Mouse (Mus musculus) CH12.LX (cell line): ENCODE results near the gene Zfp423. TPM values are rescaled to one million over a fixed set of nuclear protein-coding genes. Genes with fewer than 3 reads are reported as not detected.

Source experiments
- DNase-seq: peaks from one replicate; pipeline ENCODE4 v3.0.0-alpha.2; 2013; ENCODE audit errors: extremely low read depth
- H3K27ac ChIP-seq: 2 replicates; pipeline ENCODE4 v1.5.1; 2012; ENCODE audit warnings: low read depth, mild to moderate bottlenecking, control low read depth, moderate library complexity; ENCODE audit not compliant: insufficient read depth
- H3K27me3 ChIP-seq: replicated peaks from 2 replicates; pipeline ENCODE3; 2012; ENCODE audit warnings: inconsistent platforms
- H3K36me3 ChIP-seq, 2 experiments: replicated peaks in 1 of 2; 2 replicates each; pipeline versions ENCODE3 to v1.6.1; 2012; ENCODE audit warnings: inconsistent platforms in 1 of 2, low read length in 1 of 2, mild to moderate bottlenecking in 1 of 2, mixed read lengths in 1 of 2, moderate library complexity in 1 of 2; ENCODE audit not compliant: control insufficient read depth in 1 of 2, insufficient read depth in 1 of 2
- H3K4me1 ChIP-seq, 2 experiments: 2 replicates each; pipeline ENCODE4 v1.6.1; 2012; ENCODE audit warnings: inconsistent platforms in 1 of 2, moderate library complexity in 1 of 2; ENCODE audit not compliant: insufficient read depth in 2 of 2, control insufficient read depth in 1 of 2
- H3K4me2 ChIP-seq: 2 replicates; pipeline ENCODE4 v1.6.1; 2012; ENCODE audit warnings: low read depth, mild to moderate bottlenecking, control low read depth; ENCODE audit not compliant: poor library complexity, insufficient read depth, severe bottlenecking
- H3K4me3 ChIP-seq, 3 experiments: fragments of 150-350 bp in 1 of 3; sonication (generic) in 1 of 3; replicated peaks in 1 of 3; 2 replicates each; pipeline versions ENCODE3 to v1.5.1; 2011 to 2012; ENCODE audit warnings: low read depth in 2 of 3, low read length in 2 of 3, mild to moderate bottlenecking in 2 of 3, moderate library complexity in 2 of 3, control low read depth in 1 of 3, improper control_type of control experiment in 1 of 3, inconsistent platforms in 1 of 3, mixed read lengths in 1 of 3; ENCODE audit not compliant: poor library complexity in 1 of 3
- H3K79me2 ChIP-seq: replicated peaks from 2 replicates; pipeline ENCODE4 v1.6.1; 2012; ENCODE audit warnings: mild to moderate bottlenecking, moderate library complexity; ENCODE audit not compliant: control insufficient read depth, poor library complexity, insufficient read depth, severe bottlenecking; ENCODE audit errors: extremely low read depth
- H3K9ac ChIP-seq: 2 replicates; pipeline ENCODE4 v1.6.1; 2012; ENCODE audit warnings: low read depth, mild to moderate bottlenecking, control low read depth, moderate library complexity; ENCODE audit not compliant: insufficient read depth
- H3K9me3 ChIP-seq: replicated peaks from 2 replicates; pipeline ENCODE3; 2012; ENCODE audit warnings: low read length, inconsistent platforms, mixed read lengths
- BHLHE40 ChIP-seq: IDR thresholded peaks from 2 replicates; pipeline ENCODE4 v1.6.1; 2011; ENCODE audit warnings: mild to moderate bottlenecking, low read depth, low read length, improper control_type of control experiment
- CHD1 ChIP-seq: IDR thresholded peaks from 2 replicates; pipeline ENCODE4 v1.6.1; 2012; ENCODE audit warnings: low read depth, low read length, improper control_type of control experiment, inconsistent platforms
- CHD2 ChIP-seq: IDR thresholded peaks from 2 replicates; pipeline ENCODE4 v1.6.1; 2011; ENCODE audit warnings: low read length, improper control_type of control experiment
- E2F4 ChIP-seq: IDR thresholded peaks from 2 replicates; pipeline ENCODE4 v1.6.1; 2011; ENCODE audit warnings: low read depth, low read length, improper control_type of control experiment; ENCODE audit not compliant: insufficient replicate concordance
- ELF1 ChIP-seq: IDR thresholded peaks from 2 replicates; pipeline ENCODE4 v1.6.1; 2014; ENCODE audit warnings: low read depth, mild to moderate bottlenecking, inconsistent platforms, low read length, improper control_type of control experiment
- EP300 ChIP-seq: IDR thresholded peaks from 2 replicates; pipeline ENCODE4 v1.6.1; 2011; ENCODE audit warnings: low read length, improper control_type of control experiment
- ETS1 ChIP-seq: conservative IDR thresholded peaks from 2 replicates; pipeline ENCODE4 v1.6.1; 2012; ENCODE audit warnings: low read depth, mild to moderate bottlenecking, inconsistent platforms, low read length, improper control_type of control experiment, moderate library complexity
- JUN ChIP-seq: IDR thresholded peaks from 2 replicates; pipeline ENCODE4 v1.6.1; 2011; ENCODE audit warnings: low read depth, mild to moderate bottlenecking, low read length, improper control_type of control experiment, moderate library complexity; ENCODE audit not compliant: insufficient read depth
- JUND ChIP-seq: conservative IDR thresholded peaks from 2 replicates; pipeline ENCODE4 v1.6.1; 2011; ENCODE audit warnings: low read depth, low read length, improper control_type of control experiment
- KAT2A ChIP-seq: IDR thresholded peaks from 2 replicates; pipeline ENCODE4 v1.6.1; 2012; ENCODE audit warnings: low read length, improper control_type of control experiment, inconsistent platforms; ENCODE audit not compliant: insufficient replicate concordance
- MAFK ChIP-seq: IDR thresholded peaks from 2 replicates; pipeline ENCODE4 v1.6.1; 2011; ENCODE audit warnings: low read length, improper control_type of control experiment; ENCODE audit not compliant: insufficient replicate concordance
- MAX ChIP-seq: IDR thresholded peaks from 2 replicates; pipeline ENCODE4 v1.6.1; 2011; ENCODE audit warnings: low read length, improper control_type of control experiment
- MEF2A ChIP-seq: IDR thresholded peaks from 2 replicates; pipeline ENCODE4 v1.6.1; 2014; ENCODE audit warnings: low read depth, mild to moderate bottlenecking, inconsistent platforms, low read length, improper control_type of control experiment, borderline replicate concordance
- MXI1 ChIP-seq: IDR thresholded peaks from 2 replicates; pipeline ENCODE4 v1.6.1; 2011; ENCODE audit warnings: mild to moderate bottlenecking, low read depth, low read length, improper control_type of control experiment
- MYC ChIP-seq: IDR thresholded peaks from 2 replicates; pipeline ENCODE4 v1.6.1; 2011; ENCODE audit warnings: low read depth, mild to moderate bottlenecking, improper control_type of control experiment, low read length
- POLR2A ChIP-seq: IDR thresholded peaks from 2 replicates; pipeline ENCODE4 v1.6.1; 2011; ENCODE audit warnings: low read depth, mild to moderate bottlenecking, improper control_type of control experiment, low read length
- RCOR1 ChIP-seq: conservative IDR thresholded peaks from 2 replicates; pipeline ENCODE4 v1.6.1; 2012; ENCODE audit warnings: low read depth, mild to moderate bottlenecking, inconsistent platforms, low read length, improper control_type of control experiment
- USF1 ChIP-seq: IDR thresholded peaks from 2 replicates; pipeline ENCODE4 v1.6.1; 2014; ENCODE audit warnings: low read depth, mild to moderate bottlenecking, inconsistent platforms, low read length, improper control_type of control experiment
- ZC3H11A ChIP-seq: IDR thresholded peaks from 2 replicates; pipeline ENCODE4 v1.6.1; 2012; ENCODE audit warnings: low read depth, mild to moderate bottlenecking, inconsistent platforms, low read length, improper control_type of control experiment
- ZKSCAN1 ChIP-seq: IDR thresholded peaks from 2 replicates; pipeline ENCODE4 v1.6.1; 2012; ENCODE audit warnings: low read depth, inconsistent platforms, low read length, improper control_type of control experiment, borderline replicate concordance
- ZMIZ1 ChIP-seq: IDR thresholded peaks from 2 replicates; pipeline ENCODE4 v1.6.1; 2012; ENCODE audit warnings: low read depth, mild to moderate bottlenecking, inconsistent platforms, low read length, improper control_type of control experiment
- dilution Hi-C: fragments of 300-500 bp; cut with MboI; formaldehyde crosslinking; loops from 2 replicates; pipeline ENCODE4 v1.14.3; 2020; ENCODE audit warnings: low sequenced_read_pairs; ENCODE audit not compliant: extremely low pct_unique_long_range_greater_than_20kb, extremely low pct_ligation_motif_present
- in situ Hi-C: fragments of 300-500 bp; cut with MboI; formaldehyde crosslinking; loops from 3 replicates; pipeline ENCODE4 v1.14.3; 2019; ENCODE audit warnings: low sequenced_read_pairs, low pct_ligation_motif_present, low pct_unique_long_range_greater_than_20kb, mixed read lengths
- polyA plus RNA-seq: library from polyadenylated mRNA; unstranded; fragments of >175 nt; gene quantifications from 2 replicates; pipeline ENCODE4 v1.2.1, GENCODE M21; 2012; ENCODE audit warnings: low read depth; ENCODE audit not compliant: insufficient read length
- total RNA-seq, 2 experiments: library from RNA; depleted of rRNA; stranded (reverse); fragments of 300-350 nt in 1 of 2; fragments of >200 nt in 1 of 2; gene quantifications; 2 replicates each; pipeline ENCODE4 v1.2.3; 2012 to 2014

Gene Zfp423
- total and polyA plus RNA-seq, 3 experiments: 0.25 to 2.7 (median 0.32) TPM

DNA sequence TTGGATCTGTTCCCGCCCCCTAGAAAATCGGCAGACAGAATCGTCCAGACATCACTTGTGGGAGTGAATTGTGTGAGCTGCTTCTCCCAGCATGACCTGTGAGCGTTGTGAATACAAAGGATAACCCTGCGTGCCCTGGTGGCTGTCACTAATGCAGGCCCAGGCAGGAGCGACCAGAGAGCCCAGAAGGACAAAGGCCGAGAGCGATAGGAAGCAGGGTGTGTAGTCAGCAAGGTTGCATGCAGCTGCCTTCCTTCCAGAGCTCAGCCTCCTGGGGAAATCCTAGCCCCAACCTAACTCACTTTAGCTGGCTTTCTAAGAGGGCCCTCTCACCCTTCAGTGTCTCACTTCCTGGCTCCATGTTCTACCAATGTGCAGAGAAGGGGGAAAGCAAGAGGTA, 212.3 kb downstream of the Zfp423 start:
- DNase-seq: peak; percentile 24

GRCm38 (mm10) chr8:87746072-87746471, 213.3 kb downstream of the Zfp423 start:
- H3K9ac ChIP-seq: no peak overlapping the region
- dilution Hi-C loops (no loop called here), in situ Hi-C loops (no loop called here)
- H3K9me3 ChIP-seq: no peaks in the 10 kb centered on the region
- no peak overlapping the region for H3K4me3 ChIP-seq
- DNase-seq: no peak
- H3K79me2 ChIP-seq: no peaks in the 10 kb centered on the region
- H3K4me1 ChIP-seq: peaks cover 16 to 47% of the 10 kb centered on the region in 2 experiments
- H3K27ac ChIP-seq: no peak overlapping the region
- no peak overlapping the region for H3K4me2 ChIP-seq
- H3K27me3 ChIP-seq: no peaks in the 10 kb centered on the region
- TF ChIP-seq ETS1 (no peak), KAT2A (no peak), BHLHE40 (no peak), USF1 (no peak), MAFK (no peak), JUN (no peak), MAX (no peak), EP300 (no peak), CHD2 (no peak), ELF1 (no peak), MYC (no peak), CHD1 (no peak), ZKSCAN1 (no peak), MXI1 (no peak), MEF2A (no peak), RCOR1 (no peak), E2F4 (no peak)
- no peaks in the 10 kb centered on the region for H3K36me3 ChIP-seq

More for the DNA sequence above, 212.3 kb downstream of the Zfp423 start:
- dilution Hi-C loops: no loop called here
- no peak overlapping the region for H3K9ac ChIP-seq
- H3K4me3 ChIP-seq: no peak overlapping the region
- no peaks in the 10 kb centered on the region for H3K36me3 ChIP-seq
- TF ChIP-seq JUND (no peak), ZMIZ1 (no peak), ZC3H11A (no peak), MYC (no peak), POLR2A (no peak)
- TF ChIP-seq, all 38 proteins: peak for 0
- no peak overlapping the region for H3K27ac ChIP-seq
- in situ Hi-C loops: no loop called here
- no peaks in the 10 kb centered on the region for H3K9me3 ChIP-seq
- no peaks in the 10 kb centered on the region for H3K79me2 ChIP-seq
- H3K4me1 ChIP-seq: peaks cover 16 to 47% of the 10 kb centered on the region in 2 experiments
- H3K4me2 ChIP-seq: no peak overlapping the region
- H3K27me3 ChIP-seq: no peaks in the 10 kb centered on the region
